Mouse (Mus musculus) thymus, postnatal 36 days (tissue): ENCODE measurements around the gene Mrc2.

Experiments used
- DNase-seq, 2 experiments: peaks; one replicate each; pipeline ENCODE4 v3.0.0; 2022; ENCODE audit warnings: mixed read lengths in 2 of 2

The Mrc2 gene

GRCm38 (mm10) chr11:105352152-105352551 lies 59.7 kb downstream of the Mrc2 start:
- no peak for DNase-seq

GRCm38 (mm10) chr11:105352954-105353890 lies 60.8 kb downstream of the Mrc2 start:
- DNase-seq = no peak

DNA sequence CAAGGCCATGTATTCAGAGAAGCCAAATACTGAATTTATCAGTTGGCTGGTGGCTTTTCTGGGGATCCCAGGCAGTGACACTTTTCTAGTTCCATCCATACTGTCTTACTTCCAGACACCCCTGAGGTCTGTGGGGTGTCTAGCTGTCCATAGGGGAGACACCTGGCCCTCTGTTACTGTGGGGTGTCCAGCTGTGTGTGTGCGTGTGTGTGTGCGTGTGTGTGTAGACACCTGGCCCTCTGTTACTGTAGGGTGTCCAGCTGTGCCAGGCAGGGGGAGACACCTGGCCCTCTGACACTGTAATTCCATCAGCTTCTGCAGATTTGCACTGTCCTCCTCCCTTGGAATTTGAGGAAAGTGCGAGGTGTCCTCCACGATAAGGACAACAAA lies 61.4 kb downstream of the Mrc2 start:
- DNase-seq = no peak

DNA sequence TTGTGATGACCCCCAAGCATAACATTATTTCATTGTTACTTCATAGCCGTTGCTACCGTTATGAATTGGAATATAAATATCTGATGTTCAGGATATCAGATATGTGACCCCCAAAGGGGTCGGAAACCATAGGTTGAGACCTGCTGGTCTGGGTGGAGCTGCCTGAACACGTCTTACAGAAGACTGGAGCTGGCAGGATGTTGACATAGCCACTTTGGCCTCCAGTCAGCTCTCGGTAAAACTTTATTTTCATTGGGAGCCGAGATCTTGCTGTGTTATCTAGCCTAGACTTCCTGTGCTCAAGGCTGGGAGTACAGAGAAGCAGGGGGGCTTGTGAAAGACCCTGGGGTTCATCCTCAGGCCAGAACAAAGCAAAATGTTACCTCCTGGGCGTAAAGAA lies 63.9 kb downstream of the Mrc2 start:
- no peak for DNase-seq

GRCm38 (mm10) chr11:105362041-105362765 lies 69.8 kb downstream of the Mrc2 start:
- DNase-seq = no peak

DNA sequence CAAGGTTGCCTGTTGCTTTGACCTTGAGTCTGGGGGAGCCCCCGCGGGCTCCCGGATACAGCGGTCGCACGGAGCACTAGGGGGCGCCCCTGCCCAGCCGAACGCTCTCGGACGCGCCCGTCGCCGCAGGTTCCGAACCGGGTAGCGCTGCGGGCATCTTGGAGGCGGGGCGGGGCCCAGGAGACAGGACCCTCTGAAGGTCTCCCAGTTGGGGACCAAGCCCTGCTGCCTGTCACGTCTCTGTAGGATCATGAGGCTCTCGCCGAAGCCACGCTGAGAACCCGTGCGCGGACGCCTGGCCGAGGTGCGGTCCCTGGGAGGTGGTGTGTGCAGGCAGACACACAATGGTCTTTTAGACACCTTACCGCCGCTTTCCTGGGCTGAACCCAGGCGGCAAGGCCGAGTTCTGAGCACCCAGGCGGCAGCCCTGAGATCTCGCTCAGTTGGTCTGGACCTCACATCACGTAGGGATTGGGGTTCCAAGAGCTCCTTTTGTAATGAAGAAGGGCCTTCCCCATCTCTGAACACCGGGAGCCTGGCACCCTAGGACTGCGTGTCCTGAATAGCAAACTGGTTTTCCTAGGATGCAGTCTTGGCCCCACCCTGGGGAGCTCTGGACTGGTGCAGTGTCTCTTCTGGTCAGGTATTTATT lies 70.6 kb downstream of the Mrc2 start:
- peak; percentile 77 to 81 for DNase-seq

- DNase-seq = no peak
These were observed 71.3 kb downstream of the Mrc2 start for GRCm38 (mm10) chr11:105363598-105364385.

DNA sequence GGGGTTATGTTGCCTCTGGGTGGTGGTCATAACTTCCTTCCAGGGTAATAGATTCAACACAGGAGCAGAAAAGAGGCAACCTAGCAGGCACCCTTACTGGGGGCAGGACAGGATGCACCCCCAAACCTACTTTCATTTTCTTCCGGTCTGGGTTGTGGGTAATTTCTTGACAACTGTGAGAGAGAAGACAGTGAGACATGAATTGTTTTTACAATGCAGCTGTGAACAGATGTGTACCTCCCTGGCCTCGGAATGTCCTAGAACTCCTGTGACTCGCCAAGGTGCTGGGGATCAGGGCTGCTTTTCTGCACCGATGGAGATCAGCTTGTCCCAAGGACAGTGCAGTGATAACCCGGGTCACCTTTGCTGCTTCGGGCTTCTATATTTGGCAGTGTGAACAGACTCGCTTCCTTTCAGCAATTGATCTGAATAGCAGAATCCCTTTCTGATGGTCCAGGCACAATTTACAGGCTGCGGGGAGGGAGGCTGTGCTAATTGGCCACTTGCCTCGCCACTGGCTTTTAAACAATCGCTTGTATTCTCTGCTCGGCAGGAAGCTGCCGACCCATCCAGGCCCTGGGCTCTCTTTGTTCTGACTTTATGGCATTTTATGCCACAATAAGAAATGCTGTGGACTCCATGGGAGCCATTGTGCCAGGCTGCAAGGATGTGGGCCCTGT lies 72.1 kb downstream of the Mrc2 start:
- peak; percentile 23 to 32 for DNase-seq

DNA sequence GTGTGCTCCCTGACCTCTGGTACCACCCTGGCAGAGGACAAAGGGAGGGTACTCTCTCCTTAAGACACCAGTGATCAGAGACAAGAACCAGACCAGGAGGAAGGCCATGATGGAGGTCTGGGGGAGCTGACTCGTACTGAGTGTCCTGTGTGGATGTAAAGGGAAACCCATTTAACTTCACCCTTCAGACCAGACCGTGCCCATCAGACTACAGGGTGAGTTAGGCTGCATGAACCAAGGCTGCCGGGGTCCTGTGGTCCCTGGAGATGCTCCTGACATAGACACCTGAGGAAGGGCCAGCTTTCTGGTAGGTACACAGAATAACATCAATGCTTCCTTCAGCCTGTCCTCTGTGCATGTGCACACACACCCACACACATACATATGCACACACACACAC lies 73.2 kb downstream of the Mrc2 start:
- DNase-seq = no peak

DNA sequence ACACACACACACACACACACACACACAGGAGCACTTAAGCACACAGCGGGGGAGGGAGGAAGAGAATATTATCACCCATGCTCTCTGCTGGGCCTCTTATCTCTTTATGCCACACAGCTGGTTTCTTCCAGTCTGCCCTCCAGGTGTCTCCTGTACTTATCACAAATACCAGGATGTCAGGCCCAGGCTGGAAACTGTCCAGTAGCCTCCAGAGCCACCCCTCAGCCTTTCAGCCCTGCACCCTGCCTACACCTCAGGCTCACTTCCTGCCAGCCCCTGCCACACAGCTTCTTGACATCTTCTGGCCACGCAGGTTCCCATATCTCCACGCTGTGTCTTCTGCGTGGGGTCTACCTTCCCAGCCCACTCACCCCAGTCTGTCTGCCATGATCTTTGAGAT lies 73.6 kb downstream of the Mrc2 start:
- DNase-seq = no peak

DNA sequence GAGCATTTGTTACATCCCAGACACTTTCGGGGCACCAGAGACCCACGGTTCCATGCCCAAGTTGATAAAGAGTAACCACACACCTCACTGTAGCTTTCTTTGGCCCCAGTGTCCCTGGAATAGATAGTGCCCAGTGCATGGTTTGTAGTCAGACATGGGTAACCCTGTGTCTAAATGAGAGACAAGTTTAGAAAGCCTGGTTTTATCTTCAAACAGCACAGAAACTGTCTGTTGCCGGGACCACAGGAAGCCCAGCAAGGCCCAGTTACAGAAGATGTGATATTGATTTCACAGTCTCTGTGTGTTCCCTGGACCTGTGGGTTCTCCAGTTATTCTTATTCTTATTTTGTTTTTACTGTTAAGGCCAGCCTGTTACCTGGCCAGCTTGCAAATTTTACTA lies 74.7 kb downstream of the Mrc2 start:
- no peak for DNase-seq

- DNase-seq = no peak
These were observed 76.4 kb downstream of the Mrc2 start for GRCm38 (mm10) chr11:105368833-105369232.

- DNase-seq = no peak
These were observed 77.3 kb downstream of the Mrc2 start for GRCm38 (mm10) chr11:105369526-105370386.

DNA sequence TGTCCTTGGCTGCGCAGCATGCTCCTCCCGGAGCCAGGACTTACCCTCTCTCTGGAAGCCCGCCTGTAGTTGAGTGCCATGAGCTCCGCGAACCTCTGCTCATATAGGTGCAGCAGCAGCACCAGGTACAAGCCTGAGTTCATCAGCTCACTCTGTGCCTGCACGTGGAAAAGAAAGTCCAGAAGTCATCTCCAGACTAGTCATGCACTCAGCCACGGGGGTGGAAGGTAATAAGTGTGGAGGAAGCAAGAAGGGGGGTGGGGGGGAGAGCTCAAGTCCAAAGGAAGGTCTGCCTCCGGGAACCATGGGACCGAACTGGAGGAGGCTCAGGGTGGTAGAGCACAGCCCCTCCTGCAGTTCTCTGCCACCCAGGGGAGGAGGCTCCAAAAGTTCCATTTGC lies 79.4 kb downstream of the Mrc2 start:
- DNase-seq = no peak

- no peak for DNase-seq
These were observed 81.4 kb downstream of the Mrc2 start for GRCm38 (mm10) chr11:105373881-105374280.

DNA sequence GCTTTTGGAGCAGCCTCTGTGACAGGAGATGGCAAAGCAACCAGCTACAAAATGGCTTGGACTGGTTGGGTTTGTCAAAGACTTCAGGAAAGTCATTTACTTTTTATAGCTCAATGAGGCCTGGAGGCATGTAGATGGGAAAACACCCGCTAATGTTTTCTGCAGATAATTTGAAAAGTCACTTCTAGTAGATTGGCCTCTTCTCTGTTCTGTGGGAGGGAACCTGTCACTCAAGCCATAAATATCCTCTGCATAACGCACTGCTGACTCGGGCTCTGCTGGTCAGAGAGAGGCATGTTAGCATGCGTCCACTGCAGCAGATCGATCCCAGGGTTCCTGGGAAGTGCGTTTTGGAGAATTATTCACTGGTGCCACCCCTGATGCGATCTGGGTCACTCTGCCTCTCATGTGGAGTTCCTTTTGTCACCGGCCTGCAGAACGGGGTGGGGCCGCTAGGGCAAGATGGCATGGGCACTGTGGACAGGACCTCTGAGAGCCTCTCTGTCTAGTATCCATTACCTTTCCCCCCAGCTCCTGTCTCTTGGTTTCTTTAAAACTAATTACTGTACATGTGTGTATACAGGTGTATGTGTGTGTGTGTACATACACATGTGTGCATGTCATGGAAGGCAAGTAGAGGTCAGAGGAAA lies 82.2 kb downstream of the Mrc2 start:
- DNase-seq = no peak

GRCm38 (mm10) chr11:105375821-105376235 lies 83.4 kb downstream of the Mrc2 start:
- no peak for DNase-seq

GRCm38 (mm10) chr11:105385266-105385665 lies 92.8 kb downstream of the Mrc2 start:
- DNase-seq = no peak

- no peak for DNase-seq
These were observed 96.2 kb downstream of the Mrc2 start for GRCm38 (mm10) chr11:105388636-105389035.

DNA sequence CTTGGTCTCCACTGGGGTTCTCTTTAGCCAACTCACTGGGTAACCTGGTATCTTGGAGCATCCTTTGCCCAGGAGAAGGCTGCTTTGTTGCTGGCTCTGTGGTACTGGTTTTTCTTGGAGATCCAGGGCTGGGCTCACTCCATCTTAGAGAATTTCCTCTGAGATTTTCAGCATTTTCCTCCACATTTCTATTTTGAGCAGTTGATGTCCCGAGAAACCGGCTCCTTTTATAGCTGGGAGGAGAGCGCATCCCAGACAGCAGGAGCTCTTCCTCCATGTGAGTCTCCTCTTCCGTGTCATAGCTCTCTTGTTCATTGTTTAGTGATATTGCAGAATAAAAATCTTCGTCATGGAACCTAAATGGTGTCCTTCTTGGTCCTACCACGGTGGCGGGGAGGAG lies 97.8 kb downstream of the Mrc2 start:
- no peak for DNase-seq
